Mouse (Mus musculus) heart, embryonic 16.5 days (tissue): Measurements from ENCODE around the gene Ust. TPM values are rescaled to one million over a fixed set of nuclear protein-coding genes. Genes with fewer than 3 reads are reported as not detected.

ENCODE experiments used
- ATAC-seq: fragments of 200-750 bp; cut with Nextera tagmentation; replicated peaks from 2 replicates; pipeline ENCODE4 v1.8.0; 2017; ENCODE audit warnings: moderate number of reproducible peaks; ENCODE audit not compliant: insufficient read depth, low FRiP score; ENCODE audit errors: extremely low read depth
- H3K27ac ChIP-seq: fragments of 300-500 bp; sonication (generic); 2 replicates; pipeline ENCODE4 v1.5.1; 2014; ENCODE audit warnings: mild to moderate bottlenecking, low read length, control low read depth, moderate library complexity
- H3K27me3 ChIP-seq: fragments of 300-500 bp; sonication (generic); 2 replicates; pipeline ENCODE4 v1.6.1; 2014; ENCODE audit warnings: low read length, mixed read lengths; ENCODE audit not compliant: control insufficient read depth, insufficient read depth
- H3K36me3 ChIP-seq: fragments of 300-500 bp; sonication (generic); 2 replicates; pipeline ENCODE4 v1.6.1; 2014; ENCODE audit not compliant: control insufficient read depth, insufficient read depth
- H3K4me1 ChIP-seq: fragments of 300-500 bp; sonication (generic); 2 replicates; pipeline ENCODE4 v1.6.1; 2014; ENCODE audit warnings: low read length, mixed read lengths; ENCODE audit not compliant: control insufficient read depth, insufficient read depth
- H3K4me2 ChIP-seq: fragments of 300-500 bp; sonication (generic); 2 replicates; pipeline ENCODE4 v1.6.1; 2014; ENCODE audit warnings: low read depth, mild to moderate bottlenecking, control low read depth, low read length
- H3K4me3 ChIP-seq: fragments of 300-500 bp; sonication (generic); 2 replicates; pipeline ENCODE4 v1.5.1; 2014; ENCODE audit warnings: mild to moderate bottlenecking, control low read depth, low read length
- H3K9ac ChIP-seq: fragments of 300-500 bp; sonication (generic); 2 replicates; pipeline ENCODE4 v1.6.1; 2014; ENCODE audit warnings: low read length, control low read depth
- H3K9me3 ChIP-seq: fragments of 300-500 bp; sonication (generic); replicated peaks from 2 replicates; pipeline ENCODE4 v1.6.1; 2016; ENCODE audit warnings: low read length; ENCODE audit not compliant: control insufficient read depth
- WGBS: fragments of 180-500 bp; shearing (Covaris S2); extraction: QIAGEN DNeasy Blood & Tissue Kit; methylation state at CpG from one replicate; pipeline ENCODE4 v1.1.7; 2014; 5-methylcytosine and 5-hydroxymethylcytosine counted together
- polyA plus RNA-seq: library from polyadenylated mRNA; unstranded; fragments of >200 nt; fragmentation: Nextera tagmentation; extraction: Ambion mirVana; gene quantifications from 2 replicates; pipeline ENCODE4 v1.2.1, GENCODE M21; 2015

The Ust gene
- polyA plus RNA-seq, 1 experiment from 2014 or later = 2.1 TPM

- no peaks in the 10 kb centered on the region for H3K36me3 ChIP-seq
- H3K4me1 ChIP-seq = no peaks in the 10 kb centered on the region
- H3K9ac ChIP-seq = no peak overlapping the region
- 59% methylated on average over 3 of the region's 3 CpGs for WGBS
- no peaks in the 10 kb centered on the region for H3K9me3 ChIP-seq
- H3K27ac ChIP-seq = no peak overlapping the region
- no peak overlapping the region for H3K4me2 ChIP-seq
- no peaks in the 10 kb centered on the region for H3K27me3 ChIP-seq
- no peak overlapping the region for H3K4me3 ChIP-seq
- ATAC-seq = no peak
Measured at GRCm38 (mm10) chr10:8364182-8364581, 154.4 kb downstream of the Ust start.

DNA sequence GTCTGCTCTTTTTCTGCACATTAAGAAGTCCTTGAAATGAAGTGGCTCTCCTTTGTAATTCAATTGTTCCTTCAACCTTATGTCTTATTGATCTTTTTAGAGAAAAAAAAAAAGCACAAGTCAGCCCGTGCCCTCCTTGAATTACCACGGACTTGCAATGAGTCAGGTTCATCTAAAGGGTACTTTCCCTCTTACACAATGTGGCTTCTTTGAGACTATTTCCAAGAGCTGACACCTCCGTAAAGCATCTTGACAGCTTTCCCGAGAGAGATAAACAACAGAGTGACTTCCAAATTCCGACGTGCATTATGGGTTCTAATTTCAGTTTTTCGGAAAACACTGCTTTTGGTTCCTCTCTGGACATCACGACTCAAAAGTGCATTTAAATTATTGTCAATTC, 155.3 kb downstream of the Ust start:
- WGBS = 53% methylated on average over 8 of the region's 8 CpGs
- H3K4me2 ChIP-seq = no peak overlapping the region
- no peak overlapping the region for H3K27ac ChIP-seq
- H3K27me3 ChIP-seq = no peaks in the 10 kb centered on the region
- H3K36me3 ChIP-seq = no peaks in the 10 kb centered on the region
- no peaks in the 10 kb centered on the region for H3K9me3 ChIP-seq
- H3K9ac ChIP-seq = no peak overlapping the region
- ATAC-seq = no peak
- no peaks in the 10 kb centered on the region for H3K4me1 ChIP-seq
- no peak overlapping the region for H3K4me3 ChIP-seq

DNA sequence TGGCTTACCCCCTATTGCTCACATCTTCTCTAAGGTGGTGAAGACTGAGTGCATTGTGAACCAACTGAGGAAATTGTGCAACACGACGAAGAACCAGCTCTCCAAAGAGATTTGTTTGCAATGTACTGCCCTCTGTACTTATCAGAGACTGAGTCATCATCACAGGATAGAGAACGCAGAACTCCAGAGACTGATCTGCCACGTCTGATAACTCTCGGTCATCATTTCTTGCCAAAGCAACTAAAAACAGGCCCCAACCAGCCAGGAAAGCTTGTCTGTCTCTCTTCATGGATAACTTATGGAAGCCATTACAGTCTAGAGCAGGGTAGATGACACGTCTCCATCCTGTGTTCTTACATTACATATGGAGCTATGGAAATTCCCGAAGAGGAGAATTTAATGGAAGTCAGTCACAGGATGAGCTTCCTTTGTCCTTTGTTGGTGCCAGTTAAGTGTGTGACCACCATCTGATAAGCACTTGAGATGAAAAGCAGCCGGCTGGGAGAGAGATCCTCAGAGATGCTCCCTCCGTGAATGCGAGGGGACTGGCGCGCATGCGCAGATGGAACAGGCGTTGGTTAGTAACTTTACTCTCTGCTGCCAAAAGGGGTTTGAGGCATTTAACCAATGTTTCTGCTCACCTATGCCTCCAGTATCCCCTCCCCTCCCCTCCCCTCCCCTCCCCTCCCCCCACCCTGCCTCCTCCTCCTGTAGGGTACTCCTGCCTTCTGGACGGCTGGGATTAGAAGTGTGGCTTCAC, 160.2 kb downstream of the Ust start:
- Histone ChIP-seq H3K9me3 (no peaks in the 10 kb centered on the region), H3K27ac (no peak overlapping the region), H3K36me3 (no peaks in the 10 kb centered on the region), H3K27me3 (no peaks in the 10 kb centered on the region), H3K4me2 (no peak overlapping the region), H3K4me3 (no peak overlapping the region), H3K4me1 (no peaks in the 10 kb centered on the region), H3K9ac (no peak overlapping the region)
- WGBS = 68% methylated on average over 15 of the region's 15 CpGs
- no peak for ATAC-seq

DNA sequence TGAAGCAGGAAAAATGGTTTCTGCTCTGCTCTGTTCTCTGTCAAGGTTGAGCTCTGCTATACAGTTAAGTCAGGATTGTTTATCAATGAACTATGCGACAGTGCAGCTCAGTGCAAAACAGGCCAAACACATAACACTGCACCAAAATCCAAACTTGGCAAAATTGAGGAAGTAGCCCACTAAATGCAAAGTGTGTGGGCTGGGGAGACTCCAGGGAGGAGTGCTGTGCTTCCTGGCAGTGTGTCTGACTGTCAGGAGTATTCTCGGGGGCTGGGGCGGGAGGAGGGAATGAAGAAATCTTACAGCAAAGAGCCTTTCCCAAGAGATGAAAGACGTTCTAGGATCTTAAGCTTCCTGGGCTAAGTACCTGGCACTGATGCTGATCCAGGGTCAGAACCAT, 165.1 kb downstream of the Ust start:
- Histone ChIP-seq H3K9me3 (no peaks in the 10 kb centered on the region), H3K9ac (no peak overlapping the region), H3K4me1 (no peaks in the 10 kb centered on the region), H3K27ac (no peak overlapping the region), H3K36me3 (no peaks in the 10 kb centered on the region), H3K27me3 (no peaks in the 10 kb centered on the region), H3K4me2 (no peak overlapping the region), H3K4me3 (no peak overlapping the region)
- no peak for ATAC-seq
- WGBS = 60% methylated on average over 4 of the region's 4 CpGs

DNA sequence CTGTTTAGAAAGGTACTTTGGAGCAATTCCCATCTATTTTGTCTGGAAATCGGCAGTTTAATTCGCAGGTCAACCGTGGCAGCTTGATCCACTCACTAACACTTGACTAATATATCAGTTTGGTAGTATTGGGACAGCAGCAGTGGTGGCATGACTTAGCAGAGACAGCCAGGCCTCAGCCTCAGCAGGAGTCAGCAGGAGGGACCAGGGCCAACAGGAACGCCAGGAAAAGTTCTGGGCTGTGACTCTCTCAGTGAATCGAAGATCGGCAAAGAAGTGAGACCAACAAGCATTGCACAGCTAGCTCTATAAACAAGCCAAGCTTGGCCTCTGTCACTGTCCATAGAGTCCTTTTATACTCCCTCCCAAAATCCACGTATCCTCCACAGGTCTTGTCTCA, 168.0 kb downstream of the Ust start:
- H3K27me3 ChIP-seq = no peaks in the 10 kb centered on the region
- 79% methylated on average over 7 of the region's 7 CpGs for WGBS

GRCm38 (mm10) chr10:8347497-8347896, 171.1 kb downstream of the Ust start:
- H3K27ac ChIP-seq = no peak overlapping the region
- ATAC-seq = no peak
- H3K4me1 ChIP-seq = no peaks in the 10 kb centered on the region
- H3K4me2 ChIP-seq = no peak overlapping the region
- no peaks in the 10 kb centered on the region for H3K36me3 ChIP-seq
- H3K9ac ChIP-seq = no peak overlapping the region
- 66% methylated on average over 5 of the region's 5 CpGs for WGBS
- no peaks in the 10 kb centered on the region for H3K9me3 ChIP-seq
- no peak overlapping the region for H3K4me3 ChIP-seq
- no peaks in the 10 kb centered on the region for H3K27me3 ChIP-seq

More for the DNA sequence above, 168.0 kb downstream of the Ust start:
- H3K27ac ChIP-seq = no peak overlapping the region
- no peak for ATAC-seq
- no peak overlapping the region for H3K4me3 ChIP-seq
- H3K36me3 ChIP-seq = no peaks in the 10 kb centered on the region
- no peak overlapping the region for H3K4me2 ChIP-seq
- H3K9ac ChIP-seq = no peak overlapping the region
- H3K4me1 ChIP-seq = no peaks in the 10 kb centered on the region
- H3K9me3 ChIP-seq = no peaks in the 10 kb centered on the region

GRCm38 (mm10) chr10:8342556-8342955, 176.1 kb downstream of the Ust start:
- H3K4me2 ChIP-seq = no peak overlapping the region
- no peak overlapping the region for H3K4me3 ChIP-seq
- WGBS = 74% methylated on average over 2 of the region's 2 CpGs
- H3K27ac ChIP-seq = no peak overlapping the region
- H3K4me1 ChIP-seq = peaks cover 7% of the 10 kb centered on the region
- no peaks in the 10 kb centered on the region for H3K9me3 ChIP-seq
- H3K9ac ChIP-seq = no peak overlapping the region
- no peaks in the 10 kb centered on the region for H3K27me3 ChIP-seq
- H3K36me3 ChIP-seq = no peaks in the 10 kb centered on the region
- ATAC-seq = no peak

- peak; percentile 45; the same call in 1 of the 2 replicates for ATAC-seq
- no peak overlapping the region for H3K9ac ChIP-seq
- H3K4me2 ChIP-seq = peak overlapping the region; percentile 14; the same call in 1 of the 2 replicates
- H3K36me3 ChIP-seq = no peaks in the 10 kb centered on the region
- peaks cover 7% of the 10 kb centered on the region for H3K4me1 ChIP-seq
- no peaks in the 10 kb centered on the region for H3K9me3 ChIP-seq
- WGBS = 53% methylated on average over 12 of the region's 12 CpGs
- no peak overlapping the region for H3K27ac ChIP-seq
- no peak overlapping the region for H3K4me3 ChIP-seq
- no peaks in the 10 kb centered on the region for H3K27me3 ChIP-seq
Measured at GRCm38 (mm10) chr10:8339645-8340428, 178.8 kb downstream of the Ust start.

DNA sequence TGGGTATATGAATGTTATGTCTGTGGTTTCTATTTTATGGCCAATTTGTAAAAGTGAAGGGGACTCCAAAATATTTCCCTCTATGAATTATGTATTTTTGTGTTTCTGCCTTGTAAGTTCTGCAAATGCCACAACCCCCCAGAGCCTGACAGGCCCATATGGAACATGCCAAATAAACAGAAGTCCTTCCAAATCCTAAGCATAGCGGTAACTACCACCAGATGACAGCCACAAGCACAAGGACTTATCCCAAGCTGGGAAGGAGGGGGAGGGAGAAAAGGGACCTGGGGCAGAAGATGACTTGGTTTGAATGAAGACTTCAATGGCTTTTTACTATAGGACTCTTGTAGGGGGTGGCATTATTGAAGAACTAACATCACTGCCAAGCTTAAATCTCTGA, 182.0 kb downstream of the Ust start:
- H3K4me3 ChIP-seq = no peak overlapping the region

More for the DNA sequence above, 182.0 kb downstream of the Ust start:
- Histone ChIP-seq H3K27ac (no peak overlapping the region), H3K27me3 (no peaks in the 10 kb centered on the region), H3K4me2 (no peak overlapping the region), H3K36me3 (no peaks in the 10 kb centered on the region), H3K9me3 (no peaks in the 10 kb centered on the region), H3K9ac (no peak overlapping the region), H3K4me1 (peaks cover 7% of the 10 kb centered on the region)
- ATAC-seq = no peak
- 65% methylated on average over 1 of the region's 1 CpGs for WGBS
